Mouse (Mus musculus) megakaryocyte, embryonic 14.5 days (primary cell): ENCODE data around the gene Tbc1d22a. TPM values are rescaled to one million over a fixed set of nuclear protein-coding genes. Genes with fewer than 3 reads are reported as not detected.

Experiments
- H3K27me3 ChIP-seq: replicated peaks from 2 replicates; pipeline ENCODE3; 2012; ENCODE audit warnings: inconsistent platforms
- H3K36me3 ChIP-seq: replicated peaks from 2 replicates; pipeline ENCODE3; 2012; ENCODE audit warnings: low read length, inconsistent platforms, mixed read lengths
- H3K4me1 ChIP-seq: 2 replicates; pipeline ENCODE4 v1.6.1; 2012; ENCODE audit warnings: inconsistent platforms
- H3K4me3 ChIP-seq: replicated peaks from 2 replicates; pipeline ENCODE3; 2012; ENCODE audit warnings: moderate library complexity, mild to moderate bottlenecking, inconsistent platforms
- H3K9me3 ChIP-seq: 2 replicates; pipeline ENCODE4 v1.6.1; 2012; ENCODE audit warnings: inconsistent platforms
- FLI1 ChIP-seq: IDR thresholded peaks from 2 replicates; pipeline ENCODE4 v1.6.1; 2012; ENCODE audit warnings: low read length, inconsistent platforms, mixed read lengths
- GATA1 ChIP-seq: IDR thresholded peaks from 3 replicates; pipeline ENCODE4 v1.6.1; 2012; ENCODE audit warnings: mixed read lengths, low read length, inconsistent platforms, borderline replicate concordance
- polyA plus RNA-seq: library from polyadenylated mRNA; stranded (reverse); fragments of >175 nt; gene quantifications from 2 replicates; pipeline ENCODE4 v1.2.3, GENCODE M21; 2012; ENCODE audit warnings: low replicate concordance; ENCODE audit not compliant: insufficient read depth

The Tbc1d22a gene
- polyA plus RNA-seq, 1 experiment: 16.7 TPM

- peaks cover 69% of the 10 kb centered on the region for H3K36me3 ChIP-seq
- H3K4me3 ChIP-seq: peak overlapping the region; percentile 87
- no peak for TF ChIP-seq GATA1
- peak; percentile 50; the same call in 1 of the 2 replicates for TF ChIP-seq FLI1
- peaks cover 82% of the 10 kb centered on the region for H3K4me1 ChIP-seq
- H3K9me3 ChIP-seq: no peaks in the 10 kb centered on the region
- no peaks in the 10 kb centered on the region for H3K27me3 ChIP-seq
Observed at GRCm38 (mm10) chr15:86181941-86182439, 32.3 kb upstream of the Tbc1d22a start.

GRCm38 (mm10) chr15:86182646-86183045 lies 31.6 kb upstream of the Tbc1d22a start:
- no peaks in the 10 kb centered on the region for H3K27me3 ChIP-seq
- TF ChIP-seq GATA1 (no peak), FLI1 (no peak)
- H3K4me3 ChIP-seq: peak overlapping the region; percentile 87
- H3K36me3 ChIP-seq: peaks cover 69% of the 10 kb centered on the region
- no peaks in the 10 kb centered on the region for H3K9me3 ChIP-seq
- peaks cover 84% of the 10 kb centered on the region for H3K4me1 ChIP-seq

GRCm38 (mm10) chr15:86183484-86183883 lies 30.8 kb upstream of the Tbc1d22a start:
- TF ChIP-seq GATA1: no peak
- TF ChIP-seq FLI1: no peak
- H3K27me3 ChIP-seq: no peaks in the 10 kb centered on the region
- peak overlapping the region; percentile 97 for H3K4me3 ChIP-seq

DNA sequence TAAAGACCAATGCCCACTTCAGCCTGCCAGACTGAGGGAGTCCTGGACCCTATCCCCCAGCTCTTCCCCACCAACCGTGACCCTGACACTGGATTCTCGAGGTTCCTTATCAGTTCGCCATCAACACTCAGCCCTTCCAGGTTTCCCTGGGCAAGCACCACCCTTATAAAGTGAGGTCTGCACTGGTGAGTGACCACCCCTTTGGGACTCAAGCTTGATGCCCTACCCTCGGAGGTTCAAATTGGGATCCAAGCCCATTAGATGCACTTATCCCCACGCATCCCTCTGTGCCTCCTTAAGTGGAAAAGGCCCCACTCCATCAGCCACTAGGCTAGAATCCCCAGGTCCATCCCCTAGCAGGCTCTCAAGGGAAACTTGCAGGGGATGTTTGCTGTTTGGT lies 30.2 kb upstream of the Tbc1d22a start:
- Histone ChIP-seq H3K4me3 (peak overlapping the region; percentile 97), H3K4me1 (peaks cover 85% of the 10 kb centered on the region), H3K9me3 (no peaks in the 10 kb centered on the region), H3K27me3 (no peaks in the 10 kb centered on the region), H3K36me3 (peaks cover 63% of the 10 kb centered on the region)
- TF ChIP-seq GATA1 (no peak), FLI1 (no peak)

More at GRCm38 (mm10) chr15:86183484-86183883, 30.8 kb upstream of the Tbc1d22a start:
- H3K9me3 ChIP-seq: no peaks in the 10 kb centered on the region
- H3K4me1 ChIP-seq: peaks cover 85% of the 10 kb centered on the region
- peaks cover 68% of the 10 kb centered on the region for H3K36me3 ChIP-seq

DNA sequence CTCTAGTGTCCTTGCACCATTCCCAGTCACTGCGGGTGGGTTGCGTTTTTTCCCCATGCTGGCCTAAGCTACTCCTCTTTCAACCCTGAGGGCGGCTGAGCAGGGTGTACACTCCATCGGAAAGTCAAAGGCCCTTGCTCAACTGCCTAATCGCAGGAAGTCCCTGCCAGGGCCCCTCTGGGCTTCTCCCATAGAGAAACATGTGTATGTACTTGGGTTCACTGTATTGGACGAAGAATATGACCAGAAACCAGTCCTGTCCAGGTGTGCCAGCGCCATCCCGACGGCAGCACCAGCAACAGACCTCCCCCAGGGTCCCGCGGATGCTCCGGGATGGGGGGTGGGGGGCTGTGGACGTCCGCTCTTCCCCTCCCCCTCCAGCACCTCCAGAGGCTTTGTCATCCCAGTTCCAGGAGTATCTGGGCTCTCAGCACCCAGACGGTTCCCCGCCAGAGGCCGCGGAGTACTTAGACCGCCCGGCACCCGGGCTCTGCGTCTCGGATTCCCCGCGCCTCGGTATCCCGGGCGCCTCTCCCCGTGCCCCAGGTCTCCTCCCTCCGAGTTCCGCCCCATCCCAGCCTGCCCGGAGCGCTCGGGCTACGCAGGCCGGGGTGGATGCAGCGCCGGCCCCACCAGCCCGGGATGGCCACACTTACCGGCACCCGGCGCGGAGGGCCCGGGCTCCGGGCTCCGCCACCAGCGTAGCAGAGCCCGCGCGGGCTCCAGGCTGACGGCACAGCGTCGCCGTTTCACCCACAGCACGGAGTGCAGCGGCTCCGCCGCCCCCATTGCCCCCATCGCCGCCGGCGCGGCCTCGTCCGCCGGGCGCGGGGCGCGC lies 29.2 kb upstream of the Tbc1d22a start:
- H3K9me3 ChIP-seq: no peaks in the 10 kb centered on the region
- TF ChIP-seq FLI1 (no peak), GATA1 (no peak)
- H3K4me3 ChIP-seq: peak overlapping the region; percentile 97
- peaks cover 54% of the 10 kb centered on the region for H3K36me3 ChIP-seq
- H3K27me3 ChIP-seq: no peaks in the 10 kb centered on the region
- peaks cover 85% of the 10 kb centered on the region for H3K4me1 ChIP-seq

DNA sequence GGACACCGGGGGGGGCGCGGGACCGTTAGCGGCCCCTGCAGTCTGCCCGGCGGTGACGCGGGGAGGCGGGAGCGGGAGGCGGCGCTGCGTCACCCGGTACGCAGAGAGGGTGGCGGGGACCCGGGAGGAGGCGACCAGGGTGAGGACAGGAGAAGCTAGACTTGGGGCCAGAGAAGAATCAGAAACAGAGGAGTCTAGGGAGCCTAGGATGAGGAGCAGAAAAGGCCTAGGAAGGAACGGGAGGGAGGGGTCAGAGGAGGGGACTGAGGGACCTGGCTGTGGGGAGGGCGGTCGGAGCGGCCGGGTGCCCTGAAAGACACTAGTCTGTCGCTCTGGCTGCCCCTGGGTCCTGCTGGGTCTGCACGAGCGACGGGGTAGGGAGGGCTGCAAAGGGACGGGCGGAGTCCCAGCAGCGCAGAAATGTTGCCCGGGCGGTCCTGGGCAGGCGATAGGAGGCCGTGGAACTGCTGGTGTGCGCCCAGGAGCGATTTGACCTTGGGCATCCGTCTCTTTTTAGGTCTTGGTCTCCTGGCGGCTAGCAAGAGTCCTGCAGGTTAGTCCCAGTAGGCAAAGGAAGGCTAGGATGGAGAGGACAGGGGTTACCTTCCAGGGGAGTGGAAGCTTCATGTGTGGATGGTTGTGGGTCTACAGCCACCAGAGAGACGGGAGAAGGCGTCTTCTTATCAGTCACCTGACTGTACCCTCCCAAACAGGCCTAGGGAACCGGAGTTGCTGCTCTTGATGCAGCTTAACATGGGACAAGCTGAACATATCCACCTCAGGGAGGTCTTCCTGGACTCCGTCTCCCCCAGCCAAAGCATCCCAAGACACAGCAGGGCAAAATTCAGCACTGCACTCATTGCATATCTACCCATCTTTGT lies 28.3 kb upstream of the Tbc1d22a start, which contains the start of gene Cerk:
Gene Cerk, minus strand, starts transcription at position 453 of the 881 bp plus-strand sequence.
- peaks cover 87% of the 10 kb centered on the region for H3K4me1 ChIP-seq
- no peak for TF ChIP-seq GATA1
- TF ChIP-seq FLI1: no peak
- peaks cover 48% of the 10 kb centered on the region for H3K36me3 ChIP-seq
- H3K27me3 ChIP-seq: no peaks in the 10 kb centered on the region
- H3K4me3 ChIP-seq: peak within 1 kb of the TSS; percentile 97
- H3K9me3 ChIP-seq: no peaks in the 10 kb centered on the region

- H3K4me3 ChIP-seq: peak overlapping the region; percentile 97
- TF ChIP-seq FLI1 (no peak), GATA1 (no peak)
- no peaks in the 10 kb centered on the region for H3K27me3 ChIP-seq
- peaks cover 87% of the 10 kb centered on the region for H3K4me1 ChIP-seq
- no peaks in the 10 kb centered on the region for H3K9me3 ChIP-seq
- H3K36me3 ChIP-seq: peaks cover 42% of the 10 kb centered on the region
Observed at GRCm38 (mm10) chr15:86186686-86187085, 27.6 kb upstream of the Tbc1d22a start.

DNA sequence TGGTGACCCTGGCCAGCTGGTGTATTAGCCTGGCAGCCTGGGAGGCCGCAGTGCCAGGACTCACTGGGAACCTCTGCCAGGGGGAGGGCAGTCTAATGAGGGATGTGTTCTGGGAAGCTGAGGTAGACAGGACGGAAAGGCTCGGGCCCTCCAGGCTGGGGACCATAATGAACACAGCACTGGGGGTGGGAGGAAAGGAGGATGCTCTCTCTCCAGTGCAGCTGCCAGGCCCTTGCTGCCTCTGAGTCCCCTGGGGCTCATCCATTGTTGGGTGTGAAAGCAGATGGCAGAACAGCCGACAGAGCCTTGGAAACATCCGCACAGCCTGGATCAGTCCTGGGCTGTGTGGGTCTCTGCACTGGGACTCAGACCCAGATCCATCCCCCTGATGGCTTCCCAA lies 26.1 kb upstream of the Tbc1d22a start:
- peak overlapping the region; percentile 87 for H3K4me3 ChIP-seq

GRCm38 (mm10) chr15:86188746-86189470 lies 25.4 kb upstream of the Tbc1d22a start:
- Histone ChIP-seq H3K9me3 (no peaks in the 10 kb centered on the region), H3K4me1 (peaks cover 87% of the 10 kb centered on the region), H3K27me3 (no peaks in the 10 kb centered on the region), H3K4me3 (peak overlapping the region; percentile 87), H3K36me3 (peaks cover 29% of the 10 kb centered on the region)
- no peak for TF ChIP-seq FLI1
- TF ChIP-seq GATA1: no peak

More for the DNA sequence above, 26.1 kb upstream of the Tbc1d22a start:
- peaks cover 87% of the 10 kb centered on the region for H3K4me1 ChIP-seq
- no peaks in the 10 kb centered on the region for H3K9me3 ChIP-seq
- H3K36me3 ChIP-seq: peaks cover 30% of the 10 kb centered on the region
- TF ChIP-seq GATA1 (no peak), FLI1 (no peak)
- H3K27me3 ChIP-seq: no peaks in the 10 kb centered on the region
